Mouse (Mus musculus): ENCODE data around the gene Tom1l2.

DNA sequence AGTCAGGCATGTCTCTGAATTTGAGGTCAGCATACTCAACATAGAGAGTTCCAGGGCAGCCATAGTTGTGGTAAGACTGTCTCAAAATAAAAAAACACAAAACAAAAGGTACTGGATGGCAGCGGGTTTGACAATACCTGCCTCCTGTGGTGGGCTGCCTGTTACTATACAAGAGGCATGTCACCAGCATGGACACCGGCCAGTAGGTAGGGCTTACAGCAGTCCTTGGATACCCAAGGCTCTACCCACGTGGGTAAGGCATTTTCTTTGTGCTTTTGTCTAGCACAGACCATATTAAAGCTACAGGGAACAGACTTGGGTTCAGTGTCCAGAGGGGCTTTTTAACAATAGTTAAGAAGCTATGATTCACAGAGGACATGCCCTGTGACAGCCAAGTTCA lies 97.5 kb downstream of the Tom1l2 start:
- TF ChIP-seq CTCF (IDR thresholded peaks at IDR 0.05; ENCODE audit: low read depth, low read length), result no peak
- no peak for TF ChIP-seq POLR2A (IDR thresholded peaks at IDR 0.05; ENCODE audit: borderline replicate concordance, low read depth, low read length)

Data from bone marrow macrophage, adult 2 months (primary cell).